Comparison of ENCODE assay signal across 13 mouse cellular contexts in the genomic region with DNA sequence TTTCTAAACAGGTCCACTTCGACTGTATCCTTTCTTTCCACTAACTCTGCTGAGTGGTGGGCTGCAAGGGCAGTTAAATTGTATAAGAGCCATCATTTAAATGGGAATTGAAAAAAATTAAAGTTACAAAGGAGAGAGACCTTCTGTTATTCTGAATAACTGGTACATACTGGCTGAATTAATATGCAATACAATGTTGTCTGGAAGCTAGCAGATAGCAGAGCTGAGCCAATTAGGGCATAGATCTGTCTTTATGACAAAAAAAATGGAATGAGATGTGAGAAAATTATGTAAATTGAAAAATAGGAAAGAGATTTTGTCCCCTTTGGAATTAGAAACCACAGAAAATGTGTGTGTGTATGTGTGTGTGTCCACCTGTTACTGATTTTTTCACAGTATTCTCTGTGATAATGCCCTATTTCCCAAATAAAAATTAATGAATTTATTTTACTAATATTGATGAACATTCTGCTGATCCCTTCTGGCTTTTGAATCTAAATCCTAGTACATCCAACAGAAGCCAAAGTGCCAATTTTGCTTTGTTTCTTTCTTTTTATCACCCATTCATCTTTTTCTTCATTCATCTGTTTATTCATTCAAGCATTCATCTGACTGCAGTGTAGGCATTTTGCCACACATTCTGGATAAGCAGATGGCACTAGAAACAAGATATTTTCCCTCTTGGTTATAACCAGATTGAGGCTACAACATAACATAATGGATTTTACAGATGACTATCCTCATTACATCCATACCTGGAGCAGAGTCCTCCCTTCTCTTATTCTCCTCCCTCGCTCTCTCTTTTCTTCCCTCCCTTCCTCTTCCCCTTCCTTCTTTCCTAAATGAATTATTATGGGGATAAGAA.
DNase-seq lines count a peak whose midpoint lies in the region; ATAC-seq and TF ChIP-seq lines count a peak whose summit lies in the region.
"Had no signal": no experiment of that assay in that cellular context is flagged by ENCODE, and none has a peak within 500 bp of the region (broad histone marks: within the 10 kb centered on the region; RNA-seq: fewer than 3 reads in every experiment).

No protein-coding gene starts in this region.

- ATAC-seq in cerebellum, adult (ENCODE audit: insufficient number of reproducible peaks, low FRiP score, low TSS enrichment) = peak; percentile 98
- ATAC-seq in inflammation-experienced regulatory T-cells, adult 6 months = no peak
- ATAC-seq: midbrain, embryonic 15.5 days had no signal

- H3K27ac ChIP-seq in layer of hippocampus, adult 2 months = no peak overlapping the region
- H3K27ac ChIP-seq: limb, embryonic 13.5 days; macrophage; midbrain, embryonic 15.5 days had no signal

- no peak overlapping the region for H3K4me3 ChIP-seq in layer of hippocampus, adult 2 months
- H3K4me3 ChIP-seq: erythroblast, embryonic 14.5 days; limb, embryonic 13.5 days; midbrain, embryonic 15.5 days had no signal

- no peak for TF ChIP-seq CTCF in layer of hippocampus, adult 2 months (conservative IDR thresholded peaks at IDR 0.05)

- no peak for DNase-seq in cerebellum, postnatal 4 days (ENCODE audit: low spot score in 2 of 2)
- peak; percentile 35 to 52 for DNase-seq in right cerebral cortex, postnatal 10 days (ENCODE audit: low spot score in 2 of 2)
- DNase-seq in right cerebral cortex, adult 2 months (ENCODE audit: low spot score in 2 of 2) = no peak
- DNase-seq in layer of hippocampus, adult 2 months (ENCODE audit: low spot score in 2 of 2) = peak; percentile 71 to 73
- no peak for DNase-seq in ovary, postnatal 10 days (ENCODE audit: low spot score)
- no peak for DNase-seq in thymus, postnatal 10 days (ENCODE audit: low spot score in 2 of 2)
- DNase-seq: heart, postnatal 10 days had no signal

Comparison
In these comparisons a context has a peak if more than half of its experiments do, and no peak if none do; other contexts are left out.
1. DNase-seq: peak in right cerebral cortex, postnatal 10 days (2 of 2) and layer of hippocampus, adult 2 months (2 of 2); none in cerebellum, postnatal 4 days (0 of 2), right cerebral cortex, adult 2 months (0 of 2), ovary, postnatal 10 days (single experiment) and thymus, postnatal 10 days (0 of 2).